Mouse (Mus musculus) hindbrain, embryonic 16.5 days (tissue): Measurements from ENCODE around the gene Gtpbp1. TPM values are rescaled to one million over a fixed set of nuclear protein-coding genes. Genes with fewer than 3 reads are reported as not detected.

Source experiments
- ATAC-seq: fragments of 200-750 bp; cut with Nextera tagmentation; 2 replicates; pipeline ENCODE4 v1.8.0; 2017; ENCODE audit warnings: moderate TSS enrichment, moderate library complexity
- H3K27ac ChIP-seq: fragments of 300-500 bp; sonication (generic); 2 replicates; pipeline ENCODE4 v1.5.1; 2014; ENCODE audit warnings: low read depth, mild to moderate bottlenecking, control low read depth, low read length, moderate library complexity
- H3K27me3 ChIP-seq: fragments of 300-500 bp; sonication (generic); replicated peaks from 2 replicates; pipeline ENCODE4 v1.6.1; 2014; ENCODE audit warnings: low read length; ENCODE audit not compliant: control insufficient read depth, insufficient read depth
- H3K36me3 ChIP-seq: fragments of 300-500 bp; sonication (generic); 2 replicates; pipeline ENCODE4 v1.6.1; 2014; ENCODE audit warnings: mild to moderate bottlenecking, low read length, moderate library complexity, mixed read lengths; ENCODE audit not compliant: control insufficient read depth, insufficient read depth
- H3K4me1 ChIP-seq: fragments of 300-500 bp; sonication (generic); 2 replicates; pipeline ENCODE4 v1.6.1; 2014; ENCODE audit warnings: low read depth, low read length; ENCODE audit not compliant: control insufficient read depth, insufficient read depth
- H3K4me2 ChIP-seq: fragments of 300-500 bp; sonication (generic); 2 replicates; pipeline ENCODE4 v1.6.1; 2014; ENCODE audit warnings: mild to moderate bottlenecking, low read length, control low read depth, moderate library complexity
- H3K4me3 ChIP-seq: fragments of 300-500 bp; sonication (generic); 2 replicates; pipeline ENCODE4 v1.5.1; 2014; ENCODE audit warnings: mild to moderate bottlenecking, low read length, control low read depth, moderate library complexity
- H3K9ac ChIP-seq: fragments of 300-500 bp; sonication (generic); 2 replicates; pipeline ENCODE4 v1.6.1; 2014; ENCODE audit warnings: low read depth, mild to moderate bottlenecking, control low read depth, low read length, moderate library complexity
- H3K9me3 ChIP-seq: fragments of 300-500 bp; sonication (generic); 2 replicates; pipeline ENCODE4 v1.6.1; 2014; ENCODE audit warnings: mild to moderate bottlenecking, low read length, moderate library complexity; ENCODE audit not compliant: control insufficient read depth
- WGBS: fragments of 180-500 bp; shearing (Covaris S2); extraction: QIAGEN DNeasy Blood & Tissue Kit; methylation state at CpG from one replicate; pipeline ENCODE4 v1.1.7; 2014; 5-methylcytosine and 5-hydroxymethylcytosine counted together
- polyA plus RNA-seq: library from polyadenylated mRNA; unstranded; fragments of >200 nt; fragmentation: Nextera tagmentation; extraction: Ambion mirVana; gene quantifications from 2 replicates; pipeline ENCODE4 v1.2.1, GENCODE M21; 2015

Gtpbp1 gene
- polyA plus RNA-seq, 1 experiment from 2014 or later, result 46.0 TPM

DNA sequence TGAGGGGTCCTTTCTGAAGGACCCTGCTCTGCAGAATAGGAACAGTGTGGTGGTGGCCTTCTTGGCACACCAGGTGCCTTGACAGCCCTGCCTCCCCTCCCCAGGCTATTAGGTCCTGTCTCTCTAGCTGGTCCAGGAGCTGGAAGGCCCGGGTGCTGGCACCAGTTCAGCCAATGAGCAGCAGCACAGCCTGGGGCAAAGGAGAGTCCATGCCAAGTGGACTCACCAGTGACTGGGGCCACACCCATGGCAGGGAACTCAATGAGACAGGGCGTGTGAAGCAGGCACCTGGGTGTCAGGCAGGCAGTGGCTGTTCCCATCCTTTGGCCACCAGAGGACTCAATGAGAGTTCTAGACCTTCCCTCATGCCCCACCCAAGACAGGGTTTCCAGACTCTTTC lies 74.7 kb downstream of the Gtpbp1 start:
- Histone ChIP-seq H3K4me2 (no peak overlapping the region), H3K27ac (no peak overlapping the region), H3K9me3 (no peaks in the 10 kb centered on the region), H3K4me1 (peaks cover 7% of the 10 kb centered on the region), H3K9ac (no peak overlapping the region), H3K36me3 (peaks cover 9% of the 10 kb centered on the region; the same call in 1 of the 2 replicates), H3K27me3 (no peaks in the 10 kb centered on the region), H3K4me3 (no peak overlapping the region)
- ATAC-seq, result no peak
- 75% methylated on average over 2 of the region's 2 CpGs for WGBS

DNA sequence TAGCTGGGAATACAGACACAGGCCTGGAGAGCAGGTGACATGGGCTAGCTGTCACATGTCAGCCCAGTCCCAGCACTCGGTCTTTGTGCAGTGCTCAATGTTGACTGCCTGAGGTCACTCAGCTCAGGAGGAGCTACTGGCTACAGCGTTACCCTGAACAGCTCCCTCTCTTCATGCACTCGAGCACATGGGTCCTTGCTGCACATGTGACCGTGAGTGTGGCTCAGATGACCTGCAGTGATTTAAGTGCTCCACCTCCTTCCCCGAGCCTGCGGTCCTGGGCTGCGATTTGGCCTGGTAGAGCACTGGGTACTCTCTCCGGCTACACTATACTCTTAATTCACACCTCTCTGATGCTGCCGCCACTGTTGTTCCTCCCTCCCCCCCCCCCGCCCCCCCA lies 75.5 kb downstream of the Gtpbp1 start:
- no peak overlapping the region for H3K9ac ChIP-seq
- H3K9me3 ChIP-seq, result no peaks in the 10 kb centered on the region
- H3K27ac ChIP-seq, result no peak overlapping the region
- H3K27me3 ChIP-seq, result no peaks in the 10 kb centered on the region
- ATAC-seq, result no peak
- peaks cover 9% of the 10 kb centered on the region; the same call in 1 of the 2 replicates for H3K36me3 ChIP-seq
- peaks cover 10% of the 10 kb centered on the region for H3K4me1 ChIP-seq
- no peak overlapping the region for H3K4me3 ChIP-seq
- WGBS, result 64% methylated on average over 10 of the region's 10 CpGs
- no peak overlapping the region for H3K4me2 ChIP-seq

DNA sequence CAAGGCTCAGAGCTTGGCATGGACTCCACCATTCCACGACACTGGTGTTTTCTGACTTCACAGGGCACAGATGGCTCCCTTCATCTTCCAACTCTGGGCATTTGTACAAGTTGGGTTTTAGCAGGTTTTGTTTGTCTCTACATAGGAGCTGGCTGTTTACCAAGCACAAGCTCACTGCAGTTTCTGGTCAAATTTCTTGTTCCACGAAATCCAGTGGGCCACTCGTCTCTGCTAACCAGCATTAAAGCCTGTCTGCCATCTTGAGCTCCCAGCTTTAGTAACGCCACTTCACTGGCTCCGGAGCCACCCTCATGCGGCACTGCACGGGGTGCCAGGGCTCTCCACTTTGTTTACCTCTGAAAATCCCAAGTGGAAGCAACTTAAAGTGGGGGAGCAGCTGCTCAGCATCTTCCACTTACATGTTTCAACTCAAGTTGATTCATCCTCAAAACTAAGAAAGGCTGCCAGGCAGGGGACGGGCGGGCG lies 76.0 kb downstream of the Gtpbp1 start:
- no peak overlapping the region for H3K27ac ChIP-seq
- 81% methylated on average over 10 of the region's 10 CpGs for WGBS

DNA sequence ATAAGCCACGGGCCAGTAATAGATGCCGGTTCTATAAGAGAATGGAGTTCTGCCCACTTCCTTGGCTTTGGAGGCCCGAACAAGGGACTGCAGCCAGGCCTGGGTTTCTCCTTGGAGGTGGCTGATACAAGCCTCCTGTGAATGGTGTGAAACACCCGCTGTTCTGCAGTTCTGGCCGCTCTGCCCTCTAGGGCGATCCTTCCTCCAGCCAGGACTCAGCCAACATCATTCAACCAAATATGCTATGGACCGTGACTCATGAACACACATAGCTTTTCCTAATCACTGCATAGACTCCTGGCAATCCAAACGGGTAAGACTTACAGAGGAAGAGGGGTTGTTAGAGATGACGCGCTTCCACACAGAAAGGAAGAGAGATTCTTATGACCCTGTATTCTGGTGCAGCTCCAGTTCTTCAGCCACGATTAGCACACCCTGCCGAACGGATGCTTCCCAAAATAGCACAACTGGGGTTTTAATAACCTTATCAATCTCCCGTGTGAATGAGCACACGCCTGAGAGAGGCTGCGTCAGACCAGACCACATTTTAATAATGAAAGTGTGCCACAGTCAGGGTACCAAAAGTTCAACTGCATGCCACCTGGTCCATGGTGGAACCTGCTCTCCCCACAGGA lies 76.8 kb downstream of the Gtpbp1 start:
- no peaks in the 10 kb centered on the region for H3K9me3 ChIP-seq
- no peak overlapping the region for H3K9ac ChIP-seq
- no peak overlapping the region for H3K4me3 ChIP-seq
- H3K27ac ChIP-seq, result no peak overlapping the region
- no peak for ATAC-seq
- H3K27me3 ChIP-seq, result no peaks in the 10 kb centered on the region
- H3K4me1 ChIP-seq, result peaks cover 12% of the 10 kb centered on the region
- 77% methylated on average over 16 of the region's 16 CpGs for WGBS
- H3K4me2 ChIP-seq, result no peak overlapping the region
- peaks cover 3% of the 10 kb centered on the region; the same call in 1 of the 2 replicates for H3K36me3 ChIP-seq

More for the DNA sequence above, 76.0 kb downstream of the Gtpbp1 start:
- H3K9ac ChIP-seq, result no peak overlapping the region
- no peak for ATAC-seq
- H3K9me3 ChIP-seq, result no peaks in the 10 kb centered on the region
- H3K36me3 ChIP-seq, result peaks cover 7% of the 10 kb centered on the region; the same call in 1 of the 2 replicates
- H3K27me3 ChIP-seq, result no peaks in the 10 kb centered on the region
- H3K4me2 ChIP-seq, result no peak overlapping the region
- peaks cover 12% of the 10 kb centered on the region for H3K4me1 ChIP-seq
- no peak overlapping the region for H3K4me3 ChIP-seq

DNA sequence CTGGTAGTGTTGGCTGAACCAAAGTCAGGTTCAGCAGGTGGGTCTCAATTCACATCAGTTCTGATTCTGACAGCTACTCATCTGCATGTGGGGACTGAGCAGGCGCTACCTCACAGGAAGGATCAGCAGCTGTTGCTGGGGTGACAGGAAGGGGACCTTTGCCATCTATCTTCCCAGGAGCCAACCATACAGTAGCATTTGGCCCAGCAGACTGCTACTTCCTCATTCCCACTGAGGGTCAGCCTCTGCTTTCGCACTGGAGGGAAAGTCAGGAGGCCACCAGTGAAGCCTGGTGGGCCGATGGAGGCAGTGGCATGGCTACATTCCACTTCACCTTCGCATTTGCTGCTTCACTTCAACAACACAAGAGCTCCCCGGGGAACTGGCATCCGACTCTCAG lies 77.7 kb downstream of the Gtpbp1 start:
- 57% methylated on average over 6 of the region's 6 CpGs for WGBS
- no peak overlapping the region for H3K9ac ChIP-seq
- no peaks in the 10 kb centered on the region for H3K9me3 ChIP-seq
- peaks cover 13% of the 10 kb centered on the region for H3K4me1 ChIP-seq
- H3K27me3 ChIP-seq, result no peaks in the 10 kb centered on the region
- no peaks in the 10 kb centered on the region for H3K36me3 ChIP-seq
- H3K27ac ChIP-seq, result no peak overlapping the region
- no peak overlapping the region for H3K4me3 ChIP-seq
- no peak overlapping the region for H3K4me2 ChIP-seq
- ATAC-seq, result no peak

DNA sequence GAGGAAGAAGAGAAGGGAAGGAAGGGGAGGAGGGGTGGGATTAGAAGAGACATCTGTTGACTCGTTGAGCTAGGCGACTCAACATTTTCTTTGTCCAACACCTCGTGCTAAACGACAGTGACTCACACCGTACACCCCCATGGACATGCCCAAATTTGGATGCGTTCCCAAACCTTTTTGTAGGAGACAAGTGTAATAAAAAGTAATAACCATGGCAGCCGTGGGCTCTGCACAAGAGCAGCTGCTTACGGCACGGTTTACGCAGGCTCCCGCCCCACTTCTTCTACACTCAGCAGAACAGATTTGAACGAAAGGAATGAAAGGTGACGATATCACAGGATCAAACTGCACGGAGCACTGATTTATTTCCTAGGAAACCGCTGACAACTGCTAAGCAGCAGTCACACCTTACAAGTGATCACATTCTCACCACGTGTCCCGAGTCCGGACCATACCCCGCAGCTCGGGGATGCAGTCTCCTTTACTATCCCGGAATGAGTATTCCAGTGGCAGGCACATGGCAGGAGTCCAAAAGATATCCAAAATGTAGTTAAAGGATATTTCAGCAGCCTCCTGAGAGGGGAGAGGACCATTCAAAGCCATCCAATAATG lies 80.1 kb downstream of the Gtpbp1 start:
- Histone ChIP-seq H3K9ac (no peak overlapping the region), H3K4me1 (peaks cover 19% of the 10 kb centered on the region), H3K4me2 (no peak overlapping the region), H3K27ac (no peak overlapping the region), H3K36me3 (no peaks in the 10 kb centered on the region), H3K9me3 (no peaks in the 10 kb centered on the region), H3K4me3 (no peak overlapping the region), H3K27me3 (no peaks in the 10 kb centered on the region)
- no peak for ATAC-seq
- WGBS, result 68% methylated on average over 21 of the region's 21 CpGs

Other genes with a start within 250 kb of the Gtpbp1 start
- gene Csnk1e, start 235.3 kb upstream of the Gtpbp1 start, polyA plus RNA-seq, result 132 and 147 TPM in 2 replicates
- 0.09 TPM in 1 of 2 replicates, not detected in the other for gene Kcnj4, start 185.6 kb upstream of the Gtpbp1 start, polyA plus RNA-seq
- gene Kdelr3, start 174.4 kb upstream of the Gtpbp1 start, polyA plus RNA-seq, result 11.6 and 14.2 TPM in 2 replicates
- gene Ddx17, start 144.1 kb upstream of the Gtpbp1 start, polyA plus RNA-seq, result 42.9 and 44.6 TPM in 2 replicates
- 0.99 and 1.3 TPM in 2 replicates for gene Dmc1, start 85.7 kb upstream of the Gtpbp1 start, polyA plus RNA-seq
- gene Fam227a, start 31.9 kb upstream of the Gtpbp1 start, polyA plus RNA-seq, result 3.0 and 3.5 TPM in 2 replicates
- gene Cby1, start 31.6 kb upstream of the Gtpbp1 start, polyA plus RNA-seq, result 93.8 and 101 TPM in 2 replicates
- 220 and 251 TPM in 2 replicates for gene Tomm22, start 20.0 kb upstream of the Gtpbp1 start, polyA plus RNA-seq
- gene Josd1, start 2.9 kb upstream of the Gtpbp1 start, polyA plus RNA-seq, result 19.1 and 21.5 TPM in 2 replicates
- 4.6 and 4.7 TPM in 2 replicates for gene Sun2, start 51.7 kb downstream of the Gtpbp1 start, polyA plus RNA-seq
- gene Dnal4, start 87.0 kb downstream of the Gtpbp1 start, polyA plus RNA-seq, result 61.8 and 64.9 TPM in 2 replicates
- gene Nptxr, start 113.9 kb downstream of the Gtpbp1 start, polyA plus RNA-seq, result 44.1 and 58.7 TPM in 2 replicates
- gene Npcd, start 143.4 kb downstream of the Gtpbp1 start, polyA plus RNA-seq, result 0.41 and 0.67 TPM in 2 replicates
- gene Cbx6, start 143.8 kb downstream of the Gtpbp1 start, polyA plus RNA-seq, result 65.2 and 67.2 TPM in 2 replicates
- gene Apobec3, start 200.8 kb downstream of the Gtpbp1 start, polyA plus RNA-seq, result 4.5 and 5.1 TPM in 2 replicates